Mouse (Mus musculus): ENCODE measurements around the gene Ankrd7. TPM values are rescaled to one million over a fixed set of nuclear protein-coding genes. Genes with fewer than 3 reads are reported as not detected.

Gene Ankrd7
- polyA plus RNA-seq, 1 experiment: not detected

DNA sequence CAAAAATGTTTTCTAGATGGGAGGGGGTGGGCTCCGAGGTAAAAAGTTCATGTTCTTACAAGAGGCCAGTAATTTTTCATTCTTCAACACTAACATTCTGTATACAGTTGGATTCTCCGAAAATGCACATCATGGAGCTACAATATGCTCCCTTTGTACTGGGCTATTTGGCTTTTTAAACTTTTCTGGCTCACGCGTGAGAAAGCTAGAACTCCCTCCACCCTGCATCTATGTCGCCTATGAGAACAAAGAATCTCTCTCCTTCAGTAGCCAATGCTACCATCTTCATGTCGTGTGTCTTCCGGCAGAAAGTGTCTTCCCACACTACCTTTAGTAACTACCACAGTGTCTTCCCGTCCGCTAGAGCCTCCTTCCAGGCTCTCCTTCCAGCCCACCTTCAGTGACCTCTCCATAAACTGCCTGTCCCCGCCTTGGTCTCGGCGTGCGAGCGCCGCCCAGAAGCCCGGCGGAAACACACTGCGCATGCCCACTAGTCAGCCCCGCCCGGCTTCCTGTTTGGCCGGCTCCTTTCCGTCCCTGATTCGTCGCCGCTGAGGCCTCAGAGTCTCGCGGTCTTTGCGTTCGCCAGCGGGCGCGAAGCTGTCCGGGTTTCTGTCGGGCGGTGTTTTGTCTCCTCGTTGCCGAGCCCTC lies 17.9 kb upstream of the Ankrd7 start, which contains the start of gene Lsm8:
TSS of gene Lsm8 (plus strand) at position 529 of the 651 bp plus-strand sequence.
- peak within 1 kb of the TSS; percentile 77 for H3K4me3 ChIP-seq (ENCODE audit: extremely low read depth, insufficient read depth, insufficient read length)
- no peaks in the 10 kb centered on the region for H3K27me3 ChIP-seq (ENCODE audit: control insufficient read depth, insufficient read depth, low read length)
- 1% methylated on average over 37 of the region's 37 CpGs for WGBS
- TF ChIP-seq CTCF (IDR thresholded peaks at IDR 0.05; ENCODE audit: extremely low read depth, insufficient read depth, insufficient read length, insufficient replicate concordance): no peak
- peak; percentile 79 for TF ChIP-seq POLR2A (IDR thresholded peaks at IDR 0.05; ENCODE audit: low read depth, low read length)
- peak within 1 kb of the TSS; percentile 82 for H3K27ac ChIP-seq (ENCODE audit: insufficient read depth, low read length)
- peak; percentile 88 to 96 for DNase-seq (ENCODE audit: low read depth in 1 of 2, low spot score in 2 of 2)
- H3K4me1 ChIP-seq (ENCODE audit: control insufficient read depth, insufficient read depth, insufficient read length): peaks cover 3% of the 10 kb centered on the region; the same call in 1 of the 2 replicates
- H3K36me3 ChIP-seq (ENCODE audit: control insufficient read depth, insufficient read depth, low read length): peaks cover 6% of the 10 kb centered on the region; the same call in 1 of the 2 replicates

DNA sequence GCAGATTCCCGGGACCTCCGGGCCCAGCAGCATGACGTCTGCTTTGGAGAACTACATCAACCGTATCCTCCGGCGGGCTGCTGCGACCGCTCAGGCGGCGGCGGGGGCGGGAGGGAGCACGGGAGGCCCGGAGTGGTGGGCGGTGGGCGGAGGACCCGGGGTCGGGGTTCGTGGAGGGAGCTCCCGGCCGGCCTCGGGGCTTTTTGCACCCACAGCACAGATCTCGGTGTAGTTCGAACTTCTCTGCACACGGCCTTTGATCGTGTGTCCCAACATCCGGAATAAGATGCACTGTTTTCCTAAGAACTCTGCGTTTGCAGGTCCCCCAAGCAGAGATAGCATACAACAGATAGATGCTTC lies 17.4 kb upstream of the Ankrd7 start:
- no peak for DNase-seq (ENCODE audit: low read depth in 1 of 2, low spot score in 2 of 2)
- peaks cover 8% of the 10 kb centered on the region; the same call in 1 of the 2 replicates for H3K36me3 ChIP-seq (ENCODE audit: control insufficient read depth, insufficient read depth, low read length)
- H3K27me3 ChIP-seq (ENCODE audit: control insufficient read depth, insufficient read depth, low read length): no peaks in the 10 kb centered on the region
- H3K4me1 ChIP-seq (ENCODE audit: control insufficient read depth, insufficient read depth, insufficient read length): peaks cover 3% of the 10 kb centered on the region; the same call in 1 of the 2 replicates
- TF ChIP-seq POLR2A (IDR thresholded peaks at IDR 0.05; ENCODE audit: low read depth, low read length) (no peak), CTCF (IDR thresholded peaks at IDR 0.05; ENCODE audit: extremely low read depth, insufficient read depth, insufficient read length, insufficient replicate concordance) (no peak)
- peak overlapping the region; percentile 77 for H3K4me3 ChIP-seq (ENCODE audit: extremely low read depth, insufficient read depth, insufficient read length)
- H3K27ac ChIP-seq (ENCODE audit: insufficient read depth, low read length): peak overlapping the region; percentile 59; the same call in 1 of the 2 replicates
- WGBS: under 1% methylated on average over 28 of the region's 28 CpGs

DNA sequence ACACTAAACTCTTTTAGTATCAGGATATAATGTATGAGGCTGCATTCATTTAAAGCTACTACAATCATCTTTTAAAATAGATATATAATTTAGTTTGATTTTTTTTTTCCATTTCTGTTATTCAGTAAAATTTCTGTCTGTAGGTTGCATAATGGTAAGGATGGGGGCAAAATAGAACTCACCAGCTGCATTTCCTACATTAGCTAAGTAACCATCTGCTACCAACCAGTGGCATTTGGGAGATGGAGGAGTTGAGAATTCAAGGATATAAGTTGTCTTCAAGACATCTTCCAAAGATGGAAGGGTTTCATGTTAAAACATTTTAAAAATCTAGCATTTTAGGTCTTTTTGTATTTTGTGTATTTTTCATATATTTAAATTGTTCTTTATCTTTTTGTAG lies 10.8 kb upstream of the Ankrd7 start:
- no peak overlapping the region for H3K4me3 ChIP-seq (ENCODE audit: extremely low read depth, insufficient read depth, insufficient read length)
- TF ChIP-seq CTCF (IDR thresholded peaks at IDR 0.05; ENCODE audit: extremely low read depth, insufficient read depth, insufficient read length, insufficient replicate concordance): no peak
- no peak for TF ChIP-seq POLR2A (IDR thresholded peaks at IDR 0.05; ENCODE audit: low read depth, low read length)
- DNase-seq (ENCODE audit: low read depth in 1 of 2, low spot score in 2 of 2): no peak
- H3K4me1 ChIP-seq (ENCODE audit: control insufficient read depth, insufficient read depth, insufficient read length): no peaks in the 10 kb centered on the region
- peaks cover 16% of the 10 kb centered on the region for H3K36me3 ChIP-seq (ENCODE audit: control insufficient read depth, insufficient read depth, low read length)
- no peaks in the 10 kb centered on the region for H3K27me3 ChIP-seq (ENCODE audit: control insufficient read depth, insufficient read depth, low read length)
- H3K27ac ChIP-seq (ENCODE audit: insufficient read depth, low read length): no peak overlapping the region

GRCm38 (mm10) chr6:18856487-18857078 lies 9.5 kb upstream of the Ankrd7 start:
- Histone ChIP-seq H3K27me3 (ENCODE audit: control insufficient read depth, insufficient read depth, low read length) (no peaks in the 10 kb centered on the region), H3K4me3 (ENCODE audit: extremely low read depth, insufficient read depth, insufficient read length) (no peak overlapping the region), H3K27ac (ENCODE audit: insufficient read depth, low read length) (no peak overlapping the region), H3K4me1 (ENCODE audit: control insufficient read depth, insufficient read depth, insufficient read length) (no peaks in the 10 kb centered on the region), H3K36me3 (ENCODE audit: control insufficient read depth, insufficient read depth, low read length) (peaks cover 15% of the 10 kb centered on the region)
- DNase-seq (ENCODE audit: low read depth in 1 of 2, low spot score in 2 of 2): no peak
- TF ChIP-seq POLR2A (IDR thresholded peaks at IDR 0.05; ENCODE audit: low read depth, low read length) (no peak), CTCF (IDR thresholded peaks at IDR 0.05; ENCODE audit: extremely low read depth, insufficient read depth, insufficient read length, insufficient replicate concordance) (no peak)
- 95% methylated on average over 3 of the region's 3 CpGs for WGBS

- no peaks in the 10 kb centered on the region for H3K36me3 ChIP-seq (ENCODE audit: control insufficient read depth, insufficient read depth, low read length)
- no peak for DNase-seq (ENCODE audit: low read depth in 1 of 2, low spot score in 2 of 2)
- no peaks in the 10 kb centered on the region for H3K4me1 ChIP-seq (ENCODE audit: control insufficient read depth, insufficient read depth, insufficient read length)
- WGBS: 76% methylated on average over 2 of the region's 2 CpGs
- H3K27ac ChIP-seq (ENCODE audit: insufficient read depth, low read length): no peak overlapping the region
- TF ChIP-seq CTCF (IDR thresholded peaks at IDR 0.05; ENCODE audit: extremely low read depth, insufficient read depth, insufficient read length, insufficient replicate concordance) (no peak), POLR2A (IDR thresholded peaks at IDR 0.05; ENCODE audit: low read depth, low read length) (no peak)
- H3K27me3 ChIP-seq (ENCODE audit: control insufficient read depth, insufficient read depth, low read length): no peaks in the 10 kb centered on the region
- H3K4me3 ChIP-seq (ENCODE audit: extremely low read depth, insufficient read depth, insufficient read length): no peak overlapping the region
Observed at GRCm38 (mm10) chr6:18889030-18889429, 22.9 kb downstream of the Ankrd7 start.

DNA sequence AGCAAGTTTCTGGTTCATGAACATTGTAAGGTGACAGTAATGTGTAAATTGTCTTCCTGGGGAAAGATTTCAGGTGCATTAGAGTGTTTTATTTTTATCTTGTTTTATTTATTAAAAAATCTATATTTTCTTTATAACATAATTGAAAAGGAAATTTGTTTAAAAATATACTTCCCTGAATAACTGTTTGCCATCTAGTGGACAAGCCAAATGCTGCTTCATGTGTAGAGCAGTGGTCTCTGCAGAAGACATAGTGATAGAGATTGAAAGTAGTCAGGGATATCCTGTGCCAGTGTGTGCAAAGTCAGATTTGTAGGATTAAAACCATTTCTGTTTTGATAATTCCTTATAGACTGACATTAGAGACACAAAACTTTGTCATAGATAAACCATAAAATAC lies 28.0 kb downstream of the Ankrd7 start:
- H3K4me3 ChIP-seq (ENCODE audit: extremely low read depth, insufficient read depth, insufficient read length): no peak overlapping the region
- H3K27ac ChIP-seq (ENCODE audit: insufficient read depth, low read length): no peak overlapping the region
- DNase-seq (ENCODE audit: low read depth in 1 of 2, low spot score in 2 of 2): no peak
- no peaks in the 10 kb centered on the region for H3K27me3 ChIP-seq (ENCODE audit: control insufficient read depth, insufficient read depth, low read length)
- no peaks in the 10 kb centered on the region for H3K4me1 ChIP-seq (ENCODE audit: control insufficient read depth, insufficient read depth, insufficient read length)
- TF ChIP-seq CTCF (IDR thresholded peaks at IDR 0.05; ENCODE audit: extremely low read depth, insufficient read depth, insufficient read length, insufficient replicate concordance): no peak
- no peak for TF ChIP-seq POLR2A (IDR thresholded peaks at IDR 0.05; ENCODE audit: low read depth, low read length)
- no peaks in the 10 kb centered on the region for H3K36me3 ChIP-seq (ENCODE audit: control insufficient read depth, insufficient read depth, low read length)

DNA sequence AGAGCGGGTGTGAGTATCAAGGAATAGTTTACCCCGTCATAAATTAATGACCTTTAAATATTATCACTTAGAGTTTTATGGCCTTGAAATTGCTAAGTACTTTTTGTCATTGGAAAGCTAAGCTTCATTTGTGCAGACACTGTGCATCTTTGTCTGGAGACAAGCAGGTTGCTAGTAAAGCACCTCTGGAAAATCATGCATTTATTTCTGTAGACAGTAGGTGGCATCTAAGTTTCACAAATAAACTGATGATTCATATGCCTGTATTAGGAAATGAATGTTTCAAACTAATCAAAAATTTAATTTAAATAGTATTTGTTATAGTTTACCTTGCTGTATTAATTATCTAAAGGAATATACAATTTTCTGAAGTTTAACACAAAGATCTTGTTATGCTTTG lies 41.1 kb downstream of the Ankrd7 start:
- no peaks in the 10 kb centered on the region for H3K4me1 ChIP-seq (ENCODE audit: control insufficient read depth, insufficient read depth, insufficient read length)
- no peaks in the 10 kb centered on the region for H3K36me3 ChIP-seq (ENCODE audit: control insufficient read depth, insufficient read depth, low read length)
- no peak for DNase-seq (ENCODE audit: low read depth in 1 of 2, low spot score in 2 of 2)
- H3K27ac ChIP-seq (ENCODE audit: insufficient read depth, low read length): no peak overlapping the region
- TF ChIP-seq CTCF (IDR thresholded peaks at IDR 0.05; ENCODE audit: extremely low read depth, insufficient read depth, insufficient read length, insufficient replicate concordance): no peak
- no peak for TF ChIP-seq POLR2A (IDR thresholded peaks at IDR 0.05; ENCODE audit: low read depth, low read length)
- H3K4me3 ChIP-seq (ENCODE audit: extremely low read depth, insufficient read depth, insufficient read length): no peak overlapping the region
- H3K27me3 ChIP-seq (ENCODE audit: control insufficient read depth, insufficient read depth, low read length): no peaks in the 10 kb centered on the region
- WGBS: 86% methylated on average over 2 of the region's 2 CpGs
